Mouse (Mus musculus): ENCODE measurements around the gene Ttc28. TPM values are rescaled to one million over a fixed set of nuclear protein-coding genes. Genes with fewer than 3 reads are reported as not detected.

The Ttc28 gene
- polyA plus RNA-seq, 1 experiment = 3.4 TPM

DNA sequence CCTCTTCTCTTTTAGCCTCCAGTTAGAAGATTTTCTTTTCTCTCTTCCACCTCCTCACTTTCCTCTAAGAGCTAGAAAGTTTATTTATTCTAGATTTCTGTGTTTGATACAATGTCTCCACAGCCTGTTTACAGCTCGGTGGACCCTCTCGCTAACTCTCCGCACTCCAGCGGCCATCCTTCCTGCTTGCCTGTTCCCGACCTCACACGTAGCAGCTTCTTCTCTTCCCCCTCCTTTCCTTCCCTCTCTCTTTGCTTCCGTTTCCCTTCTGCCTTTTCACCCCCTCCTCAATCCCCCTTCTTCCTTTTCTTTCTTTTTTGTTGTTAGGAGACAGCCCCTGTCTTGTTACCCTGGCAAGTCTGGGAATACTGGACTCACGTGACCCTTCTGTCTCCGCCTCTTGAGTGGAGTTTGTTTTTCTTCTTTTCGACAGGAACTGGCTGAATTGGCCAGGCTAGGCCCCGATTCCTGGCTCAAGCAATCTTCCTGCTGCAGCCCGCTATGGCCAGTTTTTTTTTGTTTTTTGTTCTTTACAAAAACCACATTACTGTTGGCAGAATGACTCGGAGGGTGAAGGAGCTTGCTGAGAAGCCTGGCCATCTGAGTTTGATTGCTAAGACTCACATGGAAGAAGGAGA, 20.5 kb upstream of the Ttc28 start:
- no peak for TF ChIP-seq CTCF (IDR thresholded peaks at IDR 0.05; ENCODE audit: control insufficient read depth, insufficient read depth, insufficient read length)
- TF ChIP-seq CEBPB (IDR thresholded peaks at IDR 0.05; ENCODE audit: low read depth) = no peak
- TF ChIP-seq FOSL1 (IDR thresholded peaks at IDR 0.05; ENCODE audit: insufficient read depth, low read length, poor library complexity, severe bottlenecking) = no peak
- no peak for TF ChIP-seq MYOG (IDR thresholded peaks at IDR 0.05; ENCODE audit: control insufficient read depth, extremely low read depth, insufficient read length)
- TF ChIP-seq USF1 (IDR thresholded peaks at IDR 0.05; ENCODE audit: low read depth) = no peak
- no peak for TF ChIP-seq MYOD1 (IDR thresholded peaks at IDR 0.05; ENCODE audit: control insufficient read depth, insufficient read length, low read depth)
- TF ChIP-seq MAX (IDR thresholded peaks at IDR 0.05) = no peak
- Histone ChIP-seq H3ac (ENCODE audit: control insufficient read depth, insufficient read length, low read depth) (no peak overlapping the region), H3K36me3 (ENCODE audit: control insufficient read depth, insufficient read depth) (peaks cover 5% of the 10 kb centered on the region)

DNA sequence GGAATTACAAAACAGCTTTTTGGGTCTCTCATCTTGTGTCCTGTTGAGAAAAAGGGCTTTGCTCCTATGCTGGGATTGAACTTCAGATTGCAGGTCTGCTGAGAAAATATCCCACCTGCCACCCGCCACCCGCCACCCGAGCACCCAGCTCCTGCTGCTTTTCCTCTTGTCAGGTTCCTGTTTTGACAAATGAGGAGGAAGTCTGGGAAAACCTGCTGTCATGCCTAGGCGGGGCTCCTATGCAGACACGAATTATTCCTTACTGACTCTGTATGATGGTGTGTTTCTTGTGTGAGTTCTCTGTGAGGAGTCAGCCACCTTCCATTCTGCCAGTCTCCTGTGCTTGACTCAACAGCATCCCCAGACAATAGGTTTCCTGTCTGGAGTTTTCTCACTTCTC, 19.2 kb upstream of the Ttc28 start:
- TF ChIP-seq USF1 (IDR thresholded peaks at IDR 0.05; ENCODE audit: low read depth) (no peak), MYOD1 (IDR thresholded peaks at IDR 0.05; ENCODE audit: control insufficient read depth, insufficient read length, low read depth) (no peak), CEBPB (IDR thresholded peaks at IDR 0.05; ENCODE audit: low read depth) (no peak), FOSL1 (IDR thresholded peaks at IDR 0.05; ENCODE audit: insufficient read depth, low read length, poor library complexity, severe bottlenecking) (no peak), MYOG (IDR thresholded peaks at IDR 0.05; ENCODE audit: control insufficient read depth, extremely low read depth, insufficient read length) (no peak), CTCF (IDR thresholded peaks at IDR 0.05; ENCODE audit: control insufficient read depth, insufficient read depth, insufficient read length) (no peak), MAX (IDR thresholded peaks at IDR 0.05) (no peak)
- no peaks in the 10 kb centered on the region for H3K79me2 ChIP-seq (ENCODE audit: control insufficient read depth, insufficient read depth)
- no peak overlapping the region for H3ac ChIP-seq (ENCODE audit: control insufficient read depth, insufficient read length, low read depth)
- H3K79me3 ChIP-seq (ENCODE audit: low read depth) = no peaks in the 10 kb centered on the region
- H3K36me3 ChIP-seq (ENCODE audit: control insufficient read depth, insufficient read depth) = peaks cover 5% of the 10 kb centered on the region
- H3K27me3 ChIP-seq (ENCODE audit: control insufficient read depth, insufficient read depth, insufficient read length) = no peaks in the 10 kb centered on the region
- H3K4me3 ChIP-seq (ENCODE audit: insufficient read depth, poor library complexity, severe bottlenecking) = no peak overlapping the region

More for the DNA sequence above, 20.5 kb upstream of the Ttc28 start:
- Histone ChIP-seq H3K4me3 (ENCODE audit: insufficient read depth, poor library complexity, severe bottlenecking) (no peak overlapping the region), H3K79me3 (ENCODE audit: low read depth) (no peaks in the 10 kb centered on the region), H3K79me2 (ENCODE audit: control insufficient read depth, insufficient read depth) (no peaks in the 10 kb centered on the region), H3K27me3 (ENCODE audit: control insufficient read depth, insufficient read depth, insufficient read length) (no peaks in the 10 kb centered on the region)

DNA sequence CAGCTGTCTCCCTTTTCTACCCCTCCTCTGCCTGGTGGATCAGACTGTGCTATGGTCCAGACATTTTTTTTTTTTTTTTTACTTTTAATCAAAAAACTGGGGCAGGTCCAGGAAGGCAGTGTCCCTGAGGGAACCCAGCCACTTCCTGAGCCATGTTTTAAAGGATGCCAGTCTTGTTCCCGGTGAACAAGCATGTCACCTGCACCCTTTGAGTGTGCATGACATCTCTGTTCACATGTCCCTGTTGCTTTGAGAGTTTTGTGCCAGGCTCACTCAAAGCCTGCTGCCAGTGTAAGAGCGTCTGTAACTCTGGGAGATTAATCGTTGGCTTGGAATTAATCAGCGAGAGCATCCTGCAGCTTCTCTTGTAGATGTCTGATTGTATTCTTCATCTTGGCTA, 11.1 kb upstream of the Ttc28 start:
- H3ac ChIP-seq (ENCODE audit: control insufficient read depth, insufficient read length, low read depth) = no peak overlapping the region
- no peaks in the 10 kb centered on the region for H3K79me2 ChIP-seq (ENCODE audit: control insufficient read depth, insufficient read depth)
- H3K27me3 ChIP-seq (ENCODE audit: control insufficient read depth, insufficient read depth, insufficient read length) = no peaks in the 10 kb centered on the region
- H3K79me3 ChIP-seq (ENCODE audit: low read depth) = no peaks in the 10 kb centered on the region
- peaks cover 9% of the 10 kb centered on the region for H3K36me3 ChIP-seq (ENCODE audit: control insufficient read depth, insufficient read depth)
- no peak for TF ChIP-seq FOSL1 (IDR thresholded peaks at IDR 0.05; ENCODE audit: insufficient read depth, low read length, poor library complexity, severe bottlenecking)
- no peak overlapping the region for H3K4me3 ChIP-seq (ENCODE audit: insufficient read depth, poor library complexity, severe bottlenecking)

DNA sequence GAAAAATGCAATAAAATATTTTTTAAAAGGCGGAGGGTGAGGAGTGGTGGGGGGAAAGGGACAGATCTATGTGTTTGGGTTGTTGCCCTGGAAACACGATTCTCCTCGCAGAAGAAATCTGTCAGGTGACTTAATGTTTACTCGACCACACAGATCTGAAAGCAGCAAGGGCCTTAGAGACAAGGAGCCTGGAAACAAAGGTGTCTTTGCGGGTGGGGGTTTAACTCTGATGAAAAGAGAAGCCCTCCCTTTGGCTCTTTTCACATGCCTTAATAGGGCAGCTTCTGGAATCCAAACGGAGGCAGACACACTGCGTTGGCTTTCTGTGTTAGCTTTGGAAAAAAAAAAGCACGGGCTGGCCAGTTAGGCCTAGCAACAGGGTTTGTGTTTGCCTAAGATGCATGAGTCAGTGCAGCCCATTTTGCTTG, 10.3 kb upstream of the Ttc28 start:
- no peaks in the 10 kb centered on the region for H3K79me2 ChIP-seq (ENCODE audit: control insufficient read depth, insufficient read depth)
- H3K4me3 ChIP-seq (ENCODE audit: insufficient read depth, poor library complexity, severe bottlenecking) = no peak overlapping the region
- no peak for TF ChIP-seq USF1 (IDR thresholded peaks at IDR 0.05; ENCODE audit: low read depth)
- TF ChIP-seq MYOD1 (IDR thresholded peaks at IDR 0.05; ENCODE audit: control insufficient read depth, insufficient read length, low read depth) = no peak
- TF ChIP-seq FOSL1 (IDR thresholded peaks at IDR 0.05; ENCODE audit: insufficient read depth, low read length, poor library complexity, severe bottlenecking) = no peak
- TF ChIP-seq MAX (IDR thresholded peaks at IDR 0.05) = no peak
- no peak for TF ChIP-seq MYOG (IDR thresholded peaks at IDR 0.05; ENCODE audit: control insufficient read depth, extremely low read depth, insufficient read length)
- no peak for TF ChIP-seq CTCF (IDR thresholded peaks at IDR 0.05; ENCODE audit: control insufficient read depth, insufficient read depth, insufficient read length)
- H3K27me3 ChIP-seq (ENCODE audit: control insufficient read depth, insufficient read depth, insufficient read length) = no peaks in the 10 kb centered on the region
- no peak overlapping the region for H3ac ChIP-seq (ENCODE audit: control insufficient read depth, insufficient read length, low read depth)
- peaks cover 9% of the 10 kb centered on the region for H3K36me3 ChIP-seq (ENCODE audit: control insufficient read depth, insufficient read depth)
- H3K79me3 ChIP-seq (ENCODE audit: low read depth) = no peaks in the 10 kb centered on the region

DNA sequence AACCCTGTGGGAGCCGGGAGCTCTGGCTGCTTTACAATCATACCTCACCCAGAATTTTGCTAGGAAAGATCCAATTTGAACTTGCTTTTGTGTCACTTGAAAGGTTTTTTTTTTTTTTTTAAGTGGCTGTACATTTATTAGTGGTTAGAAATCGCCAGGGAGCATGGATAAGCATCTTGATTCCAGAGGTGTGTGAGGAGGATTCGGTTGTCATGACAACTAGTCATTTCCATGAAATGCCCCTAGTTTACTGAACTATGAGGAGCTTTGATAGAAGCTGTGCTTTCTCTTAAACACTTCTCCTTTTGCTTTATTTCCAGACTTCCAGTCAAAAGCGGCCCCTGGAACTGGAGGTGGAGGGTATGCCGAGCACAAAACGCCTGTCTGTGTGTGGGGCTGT, 6.4 kb upstream of the Ttc28 start:
- Histone ChIP-seq H3K4me3 (ENCODE audit: insufficient read depth, poor library complexity, severe bottlenecking) (no peak overlapping the region), H3K79me2 (ENCODE audit: control insufficient read depth, insufficient read depth) (no peaks in the 10 kb centered on the region), H3K27me3 (ENCODE audit: control insufficient read depth, insufficient read depth, insufficient read length) (no peaks in the 10 kb centered on the region), H3K79me3 (ENCODE audit: low read depth) (no peaks in the 10 kb centered on the region), H3K36me3 (ENCODE audit: control insufficient read depth, insufficient read depth) (peaks cover 9% of the 10 kb centered on the region), H3ac (ENCODE audit: control insufficient read depth, insufficient read length, low read depth) (no peak overlapping the region)
- TF ChIP-seq FOSL1 (IDR thresholded peaks at IDR 0.05; ENCODE audit: insufficient read depth, low read length, poor library complexity, severe bottlenecking) = no peak
- TF ChIP-seq CEBPB (IDR thresholded peaks at IDR 0.05; ENCODE audit: low read depth) = no peak
- no peak for TF ChIP-seq MYOG (IDR thresholded peaks at IDR 0.05; ENCODE audit: control insufficient read depth, extremely low read depth, insufficient read length)
- TF ChIP-seq USF1 (IDR thresholded peaks at IDR 0.05; ENCODE audit: low read depth) = no peak
- TF ChIP-seq MAX (IDR thresholded peaks at IDR 0.05) = no peak

DNA sequence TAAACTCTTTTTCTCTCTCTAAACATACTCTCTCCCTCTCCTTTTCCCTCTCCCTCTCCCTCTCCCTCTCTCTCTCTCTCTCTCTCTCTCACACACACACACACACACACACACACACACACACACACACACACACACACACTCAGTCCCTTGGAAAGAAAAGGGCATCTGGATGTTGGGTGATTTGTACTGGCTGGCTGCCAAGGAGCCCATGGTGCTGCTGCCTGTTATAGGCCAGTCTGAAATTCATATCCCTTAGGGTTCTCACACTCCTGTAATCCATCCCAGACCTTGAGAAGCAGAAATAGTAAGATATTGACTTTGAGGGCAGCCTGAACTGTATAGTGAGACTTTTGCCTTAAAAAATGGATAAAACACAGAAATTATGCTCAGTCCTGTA, 4.9 kb upstream of the Ttc28 start:
- Histone ChIP-seq H3K4me3 (ENCODE audit: insufficient read depth, poor library complexity, severe bottlenecking) (no peak overlapping the region), H3ac (ENCODE audit: control insufficient read depth, insufficient read length, low read depth) (no peak overlapping the region), H3K79me2 (ENCODE audit: control insufficient read depth, insufficient read depth) (no peaks in the 10 kb centered on the region), H3K36me3 (ENCODE audit: control insufficient read depth, insufficient read depth) (peaks cover 8% of the 10 kb centered on the region), H3K79me3 (ENCODE audit: low read depth) (no peaks in the 10 kb centered on the region), H3K27me3 (ENCODE audit: control insufficient read depth, insufficient read depth, insufficient read length) (no peaks in the 10 kb centered on the region)
- no peak for TF ChIP-seq CEBPB (IDR thresholded peaks at IDR 0.05; ENCODE audit: low read depth)
- TF ChIP-seq USF1 (IDR thresholded peaks at IDR 0.05; ENCODE audit: low read depth) = no peak
- TF ChIP-seq FOSL1 (IDR thresholded peaks at IDR 0.05; ENCODE audit: insufficient read depth, low read length, poor library complexity, severe bottlenecking) = no peak
- TF ChIP-seq MYOG (IDR thresholded peaks at IDR 0.05; ENCODE audit: control insufficient read depth, extremely low read depth, insufficient read length) = no peak
- TF ChIP-seq MYOD1 (IDR thresholded peaks at IDR 0.05; ENCODE audit: control insufficient read depth, insufficient read length, low read depth) = no peak
- no peak for TF ChIP-seq CTCF (IDR thresholded peaks at IDR 0.05; ENCODE audit: control insufficient read depth, insufficient read depth, insufficient read length)
- no peak for TF ChIP-seq MAX (IDR thresholded peaks at IDR 0.05)
